Mouse (Mus musculus) ovary, postnatal 14 days (tissue): ENCODE data around the gene Snx20.

Experiments used
- DNase-seq: peaks from one replicate; pipeline ENCODE4 v3.0.0; 2022; ENCODE audit warnings: low spot score

Gene Snx20

GRCm38 (mm10) chr8:88604065-88605038 is 31.6 kb downstream of the Snx20 start:
- DNase-seq = peak; percentile 59

- no peak for DNase-seq
Measured at GRCm38 (mm10) chr8:88603446-88603989, 32.4 kb downstream of the Snx20 start.

GRCm38 (mm10) chr8:88599491-88599890 is 36.4 kb downstream of the Snx20 start:
- no peak for DNase-seq

GRCm38 (mm10) chr8:88598578-88598977 is 37.4 kb downstream of the Snx20 start:
- DNase-seq = no peak

- no peak for DNase-seq
Measured at GRCm38 (mm10) chr8:88596042-88596441, 39.9 kb downstream of the Snx20 start.

GRCm38 (mm10) chr8:88593947-88594346 is 42.0 kb downstream of the Snx20 start:
- no peak for DNase-seq

GRCm38 (mm10) chr8:88590226-88590625 is 45.7 kb downstream of the Snx20 start:
- DNase-seq = no peak

- no peak for DNase-seq
Measured at GRCm38 (mm10) chr8:88588205-88588889, 47.6 kb downstream of the Snx20 start.

- no peak for DNase-seq
Measured at GRCm38 (mm10) chr8:88583863-88584262, 52.1 kb downstream of the Snx20 start.

- DNase-seq = no peak
Measured at GRCm38 (mm10) chr8:88580785-88581184, 55.1 kb downstream of the Snx20 start.

- DNase-seq = no peak
Measured at GRCm38 (mm10) chr8:88579668-88580330, 56.1 kb downstream of the Snx20 start.

- DNase-seq = no peak
Measured at GRCm38 (mm10) chr8:88579246-88579645, 56.7 kb downstream of the Snx20 start.

GRCm38 (mm10) chr8:88578413-88579175 is 57.3 kb downstream of the Snx20 start:
- no peak for DNase-seq

GRCm38 (mm10) chr8:88577666-88578065 is 58.3 kb downstream of the Snx20 start:
- no peak for DNase-seq
